Mouse (Mus musculus): ENCODE measurements around the gene Mpv17l2. TPM values are rescaled to one million over a fixed set of nuclear protein-coding genes. Genes with fewer than 3 reads are reported as not detected.

The Mpv17l2 gene
- polyA plus RNA-seq, 1 experiment: 79.8 TPM

DNA sequence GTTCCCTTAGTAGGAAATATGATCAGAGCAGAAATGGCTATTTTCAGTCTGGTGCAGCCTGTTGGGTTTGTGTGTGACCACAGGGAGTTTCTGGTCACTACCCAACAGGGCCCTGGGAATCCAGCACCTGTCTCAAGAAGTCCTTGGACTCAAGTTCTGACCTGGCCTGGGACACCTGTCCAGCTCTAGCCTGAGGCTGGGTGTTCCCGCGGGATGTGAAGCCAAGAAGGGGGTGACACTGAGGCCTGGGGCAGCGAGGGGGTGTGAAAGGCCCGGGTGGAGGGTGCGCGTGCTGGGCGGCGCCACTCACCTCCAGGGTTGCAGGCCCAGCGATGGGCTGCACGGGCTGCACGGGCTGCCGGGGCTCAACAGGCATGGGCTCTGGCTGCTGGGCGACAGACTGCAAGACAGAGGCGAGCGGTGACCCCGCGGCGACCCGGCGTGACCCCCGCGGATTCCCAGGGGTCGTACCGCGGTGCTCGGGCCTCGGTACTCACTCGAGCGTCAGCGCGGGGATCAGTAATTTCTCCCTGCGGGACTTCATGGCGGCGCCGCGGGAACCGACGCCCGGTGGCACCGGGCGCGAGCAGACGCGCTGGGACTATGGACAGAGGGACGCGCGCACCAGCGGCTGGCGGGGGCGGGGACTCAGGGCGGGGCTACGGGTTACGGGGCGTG lies 35.8 kb upstream of the Mpv17l2 start:
- peak overlapping the region; percentile 60 for H3K4me3 ChIP-seq (ENCODE audit: insufficient read depth, low read depth, low read length)
- H3K27ac ChIP-seq (replicated peaks; ENCODE audit: low read depth, low read length): no peak overlapping the region
- H3K4me1 ChIP-seq (ENCODE audit: control insufficient read depth, insufficient read depth, insufficient read length, low read length): peaks cover 9% of the 10 kb centered on the region

DNA sequence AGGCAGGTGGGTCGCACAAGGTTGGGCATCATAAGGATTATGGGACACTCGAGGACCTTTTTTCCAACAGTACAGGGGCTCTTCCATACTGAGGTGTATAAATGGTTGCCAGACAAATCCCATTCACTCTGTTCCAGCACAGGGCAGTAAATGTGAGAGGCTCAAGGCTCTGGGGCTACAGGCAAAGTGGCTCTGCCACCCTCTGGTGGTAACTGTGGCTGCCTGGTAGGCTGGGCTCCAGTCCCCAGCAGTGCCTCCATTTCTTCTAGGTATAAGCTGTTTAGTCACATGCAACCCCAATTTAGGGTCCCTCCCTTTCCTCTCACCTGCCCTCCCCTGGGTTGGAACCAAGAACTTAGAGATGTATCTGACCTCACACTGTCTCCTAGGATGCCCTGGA lies 34.6 kb upstream of the Mpv17l2 start:
- Histone ChIP-seq H3K4me3 (ENCODE audit: insufficient read depth, low read depth, low read length) (no peak overlapping the region), H3K4me1 (ENCODE audit: control insufficient read depth, insufficient read depth, insufficient read length, low read length) (peaks cover 14% of the 10 kb centered on the region), H3K27ac (replicated peaks; ENCODE audit: low read depth, low read length) (no peak overlapping the region)

DNA sequence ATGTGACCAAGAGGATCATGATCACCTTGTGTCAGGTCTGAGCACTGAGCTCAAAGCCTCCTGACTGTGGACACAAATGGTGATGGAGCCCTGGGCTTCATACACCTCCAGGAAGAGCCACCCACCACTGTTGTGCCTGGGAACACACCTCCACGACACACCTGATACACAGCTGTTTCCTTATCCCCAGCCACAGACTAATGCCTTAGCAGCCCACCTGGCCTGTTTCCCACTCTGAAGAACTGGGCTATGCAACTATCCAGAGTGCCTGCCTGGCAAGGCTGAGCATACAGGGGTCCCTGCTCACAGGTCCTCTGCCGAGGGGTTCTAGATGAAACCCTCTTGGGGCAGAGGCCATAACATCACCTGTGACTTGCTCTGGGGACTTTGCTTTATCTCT lies 33.5 kb upstream of the Mpv17l2 start:
- peaks cover 14% of the 10 kb centered on the region for H3K4me1 ChIP-seq (ENCODE audit: control insufficient read depth, insufficient read depth, insufficient read length, low read length)
- H3K27ac ChIP-seq (replicated peaks; ENCODE audit: low read depth, low read length): no peak overlapping the region
- H3K4me3 ChIP-seq (ENCODE audit: insufficient read depth, low read depth, low read length): no peak overlapping the region

DNA sequence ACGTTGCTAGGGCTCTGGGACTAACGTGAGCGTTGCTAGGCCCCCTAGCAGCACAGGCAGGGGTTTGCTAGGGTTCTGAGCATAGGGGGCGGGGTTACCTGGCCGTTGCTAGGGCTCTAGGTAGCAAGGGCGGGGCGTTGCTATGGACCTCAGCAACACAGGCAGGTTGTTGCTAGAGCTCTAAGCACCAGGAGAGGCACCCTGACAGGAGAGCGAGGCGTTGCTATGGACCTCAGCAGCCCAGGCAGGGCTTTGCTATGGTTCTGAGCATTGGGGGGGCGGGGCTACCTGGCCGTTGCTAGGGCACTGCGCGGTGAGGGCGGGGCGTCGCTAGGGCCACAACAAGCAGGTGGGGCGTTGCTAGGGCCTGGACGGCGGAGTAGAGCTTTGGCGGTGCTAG lies 32.0 kb upstream of the Mpv17l2 start:
- Histone ChIP-seq H3K27ac (replicated peaks; ENCODE audit: low read depth, low read length) (no peak overlapping the region), H3K4me1 (ENCODE audit: control insufficient read depth, insufficient read depth, insufficient read length, low read length) (peaks cover 14% of the 10 kb centered on the region), H3K4me3 (ENCODE audit: insufficient read depth, low read depth, low read length) (peak overlapping the region; percentile 83)

DNA sequence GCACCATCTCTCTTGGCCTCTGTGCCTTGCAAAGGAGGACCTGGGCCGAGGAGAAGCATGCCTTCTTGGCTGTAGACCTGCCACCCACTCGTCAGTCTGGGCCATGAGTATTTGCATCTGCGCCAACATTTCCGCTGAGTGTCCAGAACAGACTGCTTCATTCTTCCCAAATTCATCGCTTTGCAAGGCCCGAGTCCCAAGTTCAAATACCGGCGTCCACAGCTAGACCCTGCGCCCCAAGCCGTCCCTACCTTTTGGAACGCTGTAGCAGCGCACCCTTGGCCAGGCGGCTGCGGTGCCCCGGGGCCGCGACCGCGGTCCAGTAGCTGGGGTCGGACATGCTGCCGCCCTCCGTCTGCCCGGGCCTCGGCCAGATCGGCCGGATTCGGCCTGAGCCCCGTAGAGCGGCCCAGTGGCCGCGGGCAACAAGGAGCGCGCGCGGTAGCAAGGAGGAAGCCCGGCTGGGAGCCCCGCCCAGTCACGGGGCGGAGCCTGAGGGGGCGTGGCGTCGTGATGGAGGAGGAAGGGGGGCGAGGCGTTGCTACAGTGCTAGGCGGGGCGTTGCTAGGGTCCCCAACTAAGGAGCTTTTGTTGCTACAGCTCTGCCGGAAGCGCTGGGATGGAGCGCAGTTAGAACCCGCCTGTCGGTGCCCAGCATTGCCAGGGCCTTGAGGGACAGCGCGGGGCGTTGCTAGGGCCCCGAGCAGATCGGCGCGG lies 31.4 kb upstream of the Mpv17l2 start:
- H3K4me1 ChIP-seq (ENCODE audit: control insufficient read depth, insufficient read depth, insufficient read length, low read length): peaks cover 14% of the 10 kb centered on the region
- H3K27ac ChIP-seq (replicated peaks; ENCODE audit: low read depth, low read length): no peak overlapping the region
- peak overlapping the region; percentile 83 for H3K4me3 ChIP-seq (ENCODE audit: insufficient read depth, low read depth, low read length)

DNA sequence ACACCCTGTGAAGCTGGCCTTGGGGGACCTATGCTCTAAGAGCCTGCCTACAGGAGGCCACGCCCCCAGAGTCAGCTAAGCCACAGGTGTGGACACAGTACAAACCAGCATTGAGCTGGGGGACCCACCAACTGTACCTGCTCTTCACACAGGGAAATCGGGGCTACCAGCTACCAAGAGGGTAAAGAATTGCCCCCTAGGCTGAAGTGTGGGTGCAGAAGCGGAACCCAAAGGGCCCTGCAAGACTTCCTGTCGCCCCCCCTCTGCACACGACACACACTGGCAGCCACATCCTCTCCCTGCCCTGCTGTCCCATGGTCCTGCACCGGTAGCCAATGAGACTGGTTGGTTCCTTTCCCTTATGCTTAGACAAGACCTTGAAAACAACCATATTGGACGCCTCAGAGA lies 30.6 kb upstream of the Mpv17l2 start:
- peaks cover 14% of the 10 kb centered on the region for H3K4me1 ChIP-seq (ENCODE audit: control insufficient read depth, insufficient read depth, insufficient read length, low read length)
- H3K27ac ChIP-seq (replicated peaks; ENCODE audit: low read depth, low read length): 0 out of 2 replicates have a peak overlapping the region, but pooled peaks have one; percentile 15

DNA sequence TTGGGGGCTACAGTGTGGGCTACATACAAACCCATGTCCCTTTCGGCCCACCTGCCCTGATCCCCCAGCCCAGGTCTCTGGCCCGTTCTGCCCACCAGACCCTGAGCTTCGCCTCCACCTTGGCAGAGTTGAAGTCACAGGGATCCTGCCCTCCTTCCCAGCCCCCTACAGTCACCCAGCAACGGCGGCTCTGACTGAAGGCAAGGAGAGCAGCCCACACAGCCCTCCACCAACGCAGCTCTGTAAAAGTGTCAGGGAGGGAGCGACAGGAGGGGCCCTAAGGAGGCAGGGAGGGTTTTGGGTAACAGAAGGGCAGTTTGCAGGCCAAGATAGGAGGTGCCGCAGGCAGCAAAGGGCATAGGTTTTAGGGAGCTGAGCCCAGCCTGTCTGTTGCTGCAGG lies 30.1 kb upstream of the Mpv17l2 start:
- peak overlapping the region; percentile 83 for H3K4me3 ChIP-seq (ENCODE audit: insufficient read depth, low read depth, low read length)

More for the DNA sequence above, 30.6 kb upstream of the Mpv17l2 start:
- peak overlapping the region; percentile 83 for H3K4me3 ChIP-seq (ENCODE audit: insufficient read depth, low read depth, low read length)

DNA sequence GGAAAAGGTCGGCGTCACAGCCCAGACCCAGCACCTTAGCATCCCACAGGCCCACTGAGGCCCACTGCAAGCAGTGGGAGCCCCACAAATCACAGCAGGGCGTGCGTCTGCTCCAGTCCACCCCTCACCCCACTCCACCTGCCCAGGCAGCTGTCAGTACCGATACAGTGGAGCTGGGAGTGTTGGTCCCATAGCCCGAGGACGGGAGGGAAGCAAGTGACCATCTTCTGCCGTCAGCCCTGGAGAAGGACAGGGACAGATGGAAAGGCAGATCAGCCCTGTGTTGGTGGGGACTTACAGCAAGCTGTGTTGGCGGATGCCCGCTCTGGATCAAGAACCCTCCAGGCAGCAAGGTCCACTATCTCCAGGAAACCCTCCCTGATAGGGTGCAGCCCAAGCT lies 28.3 kb upstream of the Mpv17l2 start:
- H3K4me3 ChIP-seq (ENCODE audit: insufficient read depth, low read depth, low read length): 0 out of 2 replicates have a peak overlapping the region, but pooled peaks have one; percentile 6
- H3K27ac ChIP-seq (replicated peaks; ENCODE audit: low read depth, low read length): no peak overlapping the region
- peaks cover 14% of the 10 kb centered on the region for H3K4me1 ChIP-seq (ENCODE audit: control insufficient read depth, insufficient read depth, insufficient read length, low read length)

More for the DNA sequence above, 30.1 kb upstream of the Mpv17l2 start:
- H3K27ac ChIP-seq (replicated peaks; ENCODE audit: low read depth, low read length): no peak overlapping the region
- H3K4me1 ChIP-seq (ENCODE audit: control insufficient read depth, insufficient read depth, insufficient read length, low read length): peaks cover 14% of the 10 kb centered on the region

DNA sequence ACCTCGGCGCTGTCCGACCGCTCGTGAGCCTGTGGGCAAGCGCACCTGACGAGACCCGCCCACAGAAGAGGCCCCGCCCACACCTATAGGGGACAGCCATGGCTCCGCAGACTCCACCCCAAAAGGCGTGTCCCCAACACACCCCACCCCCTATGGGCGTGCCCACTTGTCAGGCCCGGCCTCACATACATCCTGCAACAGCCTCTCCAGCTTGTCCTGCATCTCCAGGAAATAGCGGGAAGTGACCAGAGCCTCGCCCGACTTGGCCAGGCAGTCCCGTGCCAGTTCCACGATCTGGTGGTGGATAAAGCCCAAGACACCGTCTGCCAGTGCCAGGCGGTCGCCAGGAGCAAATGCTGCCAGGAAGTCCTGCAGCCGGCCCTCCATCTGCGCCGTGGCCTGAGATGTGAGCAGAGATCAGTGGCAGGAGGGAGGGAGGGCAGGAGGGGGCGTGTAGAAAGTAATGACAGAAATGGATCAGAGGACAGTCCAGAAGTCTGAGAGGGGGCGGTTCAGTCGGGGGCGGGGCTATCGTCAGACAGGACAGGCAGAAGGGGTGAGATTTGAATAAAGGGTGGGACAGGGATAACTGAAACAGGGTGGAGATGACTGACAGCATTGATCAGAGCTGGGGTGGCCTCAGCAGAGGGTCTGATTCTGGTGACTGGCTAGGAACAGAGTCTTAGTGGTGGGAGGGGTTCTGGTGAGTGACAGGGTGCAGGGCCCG lies 27.4 kb upstream of the Mpv17l2 start:
- no peak overlapping the region for H3K27ac ChIP-seq (replicated peaks; ENCODE audit: low read depth, low read length)
- no peak overlapping the region for H3K4me3 ChIP-seq (ENCODE audit: insufficient read depth, low read depth, low read length)
- H3K4me1 ChIP-seq (ENCODE audit: control insufficient read depth, insufficient read depth, insufficient read length, low read length): peaks cover 14% of the 10 kb centered on the region

DNA sequence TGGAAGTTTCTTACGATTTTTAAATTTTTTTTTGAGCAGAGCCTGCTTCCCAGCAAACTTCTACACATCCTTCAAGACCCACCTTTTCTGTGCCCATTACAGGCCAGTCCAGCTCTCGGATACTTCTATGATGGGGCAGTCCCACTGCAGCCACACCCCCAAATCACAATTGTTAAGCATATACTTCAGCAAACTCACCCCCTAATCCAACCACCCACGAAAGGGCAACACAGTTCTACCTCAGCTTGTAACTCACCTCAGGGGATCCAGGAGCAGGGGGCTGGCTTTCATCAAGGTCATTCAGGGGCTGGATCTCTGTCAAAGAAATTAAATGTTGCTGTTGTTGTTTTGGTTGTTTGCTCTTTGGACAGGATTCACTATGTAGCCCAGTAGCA lies 26.3 kb upstream of the Mpv17l2 start:
- Histone ChIP-seq H3K4me1 (ENCODE audit: control insufficient read depth, insufficient read depth, insufficient read length, low read length) (peaks cover 9% of the 10 kb centered on the region), H3K4me3 (ENCODE audit: insufficient read depth, low read depth, low read length) (no peak overlapping the region), H3K27ac (replicated peaks; ENCODE audit: low read depth, low read length) (no peak overlapping the region)

DNA sequence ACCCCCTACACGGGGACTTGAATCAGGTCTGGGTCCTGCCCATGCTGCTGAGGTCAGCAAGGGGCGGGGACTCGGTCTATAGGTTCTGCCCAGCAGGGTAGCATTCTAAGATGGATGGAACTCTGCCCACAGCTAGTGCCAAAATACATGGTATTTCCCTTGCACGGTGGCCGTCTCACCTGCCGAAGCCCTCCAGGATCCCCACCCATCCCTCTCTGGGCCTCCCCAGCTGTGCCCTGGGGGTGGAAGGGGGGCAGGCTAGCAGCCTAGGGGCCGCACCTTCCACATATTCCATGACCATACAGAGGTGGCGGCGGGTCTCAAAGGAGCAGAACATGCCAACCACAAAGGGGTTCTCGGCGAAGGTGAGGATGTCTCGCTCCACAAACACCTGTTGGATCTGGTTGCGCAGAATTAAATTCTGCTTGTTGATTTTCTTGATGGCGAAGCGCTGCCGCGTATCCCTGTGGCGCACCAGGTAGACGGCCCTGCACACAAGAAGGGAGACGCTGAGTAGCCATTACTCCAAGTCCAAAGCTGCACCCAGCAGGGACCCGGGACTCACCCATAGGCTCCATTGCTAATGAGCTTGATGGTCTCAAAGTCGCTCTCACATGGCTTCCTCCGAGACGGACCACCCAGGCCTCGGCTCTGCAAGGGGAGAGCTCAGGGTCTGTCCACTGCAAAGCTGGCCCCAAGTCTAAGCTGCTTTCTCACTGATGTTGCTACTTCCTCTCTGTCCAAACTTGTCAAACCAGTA lies 25.7 kb upstream of the Mpv17l2 start:
- H3K4me1 ChIP-seq (ENCODE audit: control insufficient read depth, insufficient read depth, insufficient read length, low read length): peaks cover 5% of the 10 kb centered on the region; the same call in 1 of the 2 replicates
- H3K4me3 ChIP-seq (ENCODE audit: insufficient read depth, low read depth, low read length): no peak overlapping the region
- no peak overlapping the region for H3K27ac ChIP-seq (replicated peaks; ENCODE audit: low read depth, low read length)

DNA sequence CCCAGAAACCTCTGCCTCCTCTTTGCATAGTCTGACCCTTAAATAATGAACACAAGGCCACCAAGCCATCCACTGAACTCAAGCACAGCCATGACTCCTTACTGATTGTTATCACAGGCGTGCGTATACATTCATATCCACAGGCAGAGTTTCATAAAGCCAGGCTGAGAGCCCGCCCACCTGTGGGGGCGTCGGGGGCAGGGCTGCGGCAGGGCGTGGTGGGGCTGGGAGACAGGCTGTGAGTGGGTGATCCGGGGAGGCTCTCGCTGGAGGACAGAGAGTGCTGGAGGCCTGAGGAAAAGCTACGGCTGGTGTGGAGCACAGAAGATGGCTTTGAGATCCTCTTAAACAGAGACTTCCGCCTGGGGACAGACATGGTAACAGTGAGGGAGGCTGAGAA lies 19.3 kb upstream of the Mpv17l2 start:
- Histone ChIP-seq H3K4me1 (ENCODE audit: control insufficient read depth, insufficient read depth, insufficient read length, low read length) (peaks cover 14% of the 10 kb centered on the region), H3K4me3 (ENCODE audit: insufficient read depth, low read depth, low read length) (no peak overlapping the region), H3K27ac (replicated peaks; ENCODE audit: low read depth, low read length) (no peak overlapping the region)

DNA sequence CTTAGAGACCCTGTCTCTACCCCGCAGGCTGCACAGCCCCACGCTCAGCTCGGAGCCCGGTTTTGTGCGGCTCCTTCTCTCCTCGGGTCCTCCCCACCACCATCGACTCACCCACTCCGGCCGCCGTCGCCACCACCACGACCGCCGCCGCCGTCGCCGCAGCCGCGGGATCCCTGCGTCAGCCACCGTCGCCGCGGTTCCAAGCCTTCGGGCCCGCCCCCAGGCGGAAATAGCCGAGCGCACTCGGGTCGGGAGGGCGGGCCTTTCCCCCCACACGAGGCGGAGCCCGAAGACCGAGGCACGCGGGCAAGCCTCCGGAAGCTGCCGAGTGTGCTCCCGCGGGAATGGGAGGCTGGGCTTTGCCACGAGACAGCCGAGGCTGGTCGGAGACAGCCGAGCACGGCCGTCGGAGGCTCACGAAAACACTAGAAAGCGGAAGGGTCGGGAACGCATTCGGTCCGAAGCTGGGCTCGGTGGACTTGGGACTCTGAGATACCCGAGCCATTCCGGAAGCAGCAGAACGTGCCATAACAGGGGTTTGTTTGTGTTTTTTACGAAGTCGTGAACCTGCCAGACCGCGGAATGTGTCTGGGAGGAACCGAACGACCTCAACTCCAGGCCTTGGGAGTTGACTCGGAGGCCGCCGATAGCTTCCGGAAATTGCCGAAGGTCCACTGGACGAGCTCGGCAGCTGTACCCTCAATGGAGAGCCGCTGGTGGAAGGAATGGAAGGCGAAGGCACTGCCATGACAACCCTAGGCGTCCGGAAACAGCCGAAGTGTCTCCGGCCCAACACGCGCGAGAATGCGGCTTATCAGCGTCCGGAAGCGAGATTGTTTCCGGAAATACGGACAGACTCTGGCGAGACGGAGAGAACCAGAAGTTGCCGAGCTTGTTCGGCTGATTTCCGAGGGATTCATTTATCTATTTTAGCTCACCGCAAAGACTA lies 16.0 kb upstream of the Mpv17l2 start, which contains the start of gene Pik3r2:
Pik3r2 (minus strand) TSS at position 218 of the 949 bp plus-strand sequence.
- Histone ChIP-seq H3K4me3 (ENCODE audit: insufficient read depth, low read depth, low read length) (peak within 1 kb of the TSS; percentile 70), H3K27ac (replicated peaks; ENCODE audit: low read depth, low read length) (peak within 1 kb of the TSS; percentile 96), H3K4me1 (ENCODE audit: control insufficient read depth, insufficient read depth, insufficient read length, low read length) (peaks cover 19% of the 10 kb centered on the region)

All from brown adipose tissue, adult 24 weeks (tissue).